Mouse (Mus musculus) liver (tissue): ENCODE measurements around the gene Alg12.
"Not testable (repeated sequence)": the region's sequence is repeated elsewhere in the genome, so short reads cannot be mapped to it uniquely, and the experiment has no call there.

Experiments used
- DNase-seq: peaks from one replicate; pipeline ENCODE4 v3.0.0-alpha.2; 2020; ENCODE audit warnings: mixed read lengths

The Alg12 gene

GRCm38 (mm10) chr15:88830696-88831095 lies 11.6 kb upstream of the Alg12 start:
- no peak for DNase-seq

DNA sequence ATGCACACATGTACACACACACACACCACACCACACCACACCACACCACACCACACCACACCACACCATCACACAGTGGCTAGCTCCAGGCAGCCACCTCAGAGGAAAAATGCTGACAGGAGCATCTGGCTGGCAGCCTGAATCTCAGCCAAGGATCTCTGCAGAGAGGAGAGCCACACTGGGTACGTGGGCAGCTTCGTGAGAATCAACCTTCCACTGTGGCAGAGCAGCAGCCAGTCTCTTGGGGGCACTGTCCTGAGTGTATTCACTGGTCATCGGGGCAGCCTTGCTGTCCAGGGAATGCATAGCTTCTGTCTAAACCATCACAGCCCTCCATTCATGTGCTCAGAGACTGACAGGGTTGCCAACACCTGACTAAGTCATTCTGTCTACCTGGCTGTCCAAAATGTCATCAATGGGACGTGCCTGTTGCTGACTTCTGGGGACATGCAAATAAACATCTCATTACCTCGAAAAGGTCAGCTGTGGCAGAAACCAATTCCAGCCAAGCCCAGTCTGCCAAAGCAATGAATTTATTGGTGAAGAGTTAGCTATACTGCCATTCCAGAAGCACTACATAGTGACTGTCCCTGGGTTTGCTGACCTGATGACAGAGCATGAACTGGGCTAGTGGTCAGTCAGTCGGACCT lies 10.8 kb upstream of the Alg12 start:
- no peak for DNase-seq

GRCm38 (mm10) chr15:88828800-88829705 lies 9.9 kb upstream of the Alg12 start:
- peak; percentile 85 for DNase-seq

DNA sequence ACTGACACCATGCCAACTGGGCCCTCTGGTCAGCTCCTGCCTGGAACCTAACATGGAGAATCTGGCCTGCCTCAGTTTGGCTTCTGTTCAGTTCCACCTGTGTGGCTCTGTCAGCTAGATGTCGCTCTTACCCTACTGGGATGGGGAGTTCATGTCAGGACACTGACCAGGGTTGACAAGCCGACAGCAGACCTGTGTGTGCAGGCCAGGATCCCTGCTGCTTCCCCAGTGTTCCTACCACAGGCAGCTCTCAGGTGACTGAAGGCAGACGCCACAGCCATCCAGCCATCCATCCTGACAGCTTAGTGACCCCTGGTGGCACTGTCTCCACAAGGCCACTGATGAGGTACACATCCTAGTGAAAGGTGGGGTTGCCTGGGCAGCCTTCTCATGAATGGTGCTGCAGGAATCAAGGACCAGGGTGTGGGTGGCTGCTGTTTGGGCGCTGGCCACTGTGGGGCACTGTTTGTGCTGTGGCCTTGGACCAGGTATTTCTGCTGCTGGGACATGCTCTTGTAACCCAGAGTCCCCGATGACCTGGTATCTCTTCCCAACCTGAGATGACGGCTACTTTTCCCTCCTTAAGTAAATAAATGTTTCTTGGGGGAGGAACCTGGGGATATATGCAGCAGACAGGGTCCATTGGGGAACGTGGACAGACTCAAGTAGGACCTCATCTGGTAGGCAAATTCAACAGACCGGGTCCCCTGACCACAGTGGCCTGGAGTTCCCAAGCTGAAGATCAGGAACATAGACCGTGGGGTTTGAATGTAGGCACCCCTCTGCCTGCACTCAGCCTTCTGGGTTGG lies 9.1 kb upstream of the Alg12 start:
- peak; percentile 65 for DNase-seq

GRCm38 (mm10) chr15:88827466-88827865 lies 8.3 kb upstream of the Alg12 start:
- DNase-seq, result no peak

DNA sequence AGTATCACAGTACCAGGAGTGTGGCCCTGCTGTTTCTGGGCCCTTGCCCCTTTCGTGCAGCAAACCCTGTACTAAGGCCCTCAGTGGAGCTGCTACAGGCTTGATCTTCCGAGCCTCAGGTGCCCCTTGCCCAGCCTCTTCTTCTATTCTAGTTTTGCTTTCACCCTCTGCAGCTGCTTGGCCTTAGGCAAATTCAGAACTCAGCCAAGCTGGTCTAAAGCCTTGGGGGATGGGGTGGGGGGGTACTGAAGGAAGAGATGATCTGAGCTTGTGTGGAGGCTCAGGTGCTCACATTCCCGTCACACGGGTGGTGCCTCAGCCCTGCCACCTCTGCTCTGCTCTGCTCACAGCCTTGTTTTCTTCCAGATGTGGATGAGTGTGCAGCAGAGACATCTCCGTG lies 4.3 kb upstream of the Alg12 start:
- DNase-seq, result no peak

- no peak for DNase-seq
These were observed 3.4 kb upstream of the Alg12 start for GRCm38 (mm10) chr15:88822513-88822912.

- DNase-seq, result no peak
These were observed 2.3 kb upstream of the Alg12 start for GRCm38 (mm10) chr15:88821403-88821802.

GRCm38 (mm10) chr15:88819906-88820303 lies 787 bp upstream of the Alg12 start:
- DNase-seq, result no peak

DNA sequence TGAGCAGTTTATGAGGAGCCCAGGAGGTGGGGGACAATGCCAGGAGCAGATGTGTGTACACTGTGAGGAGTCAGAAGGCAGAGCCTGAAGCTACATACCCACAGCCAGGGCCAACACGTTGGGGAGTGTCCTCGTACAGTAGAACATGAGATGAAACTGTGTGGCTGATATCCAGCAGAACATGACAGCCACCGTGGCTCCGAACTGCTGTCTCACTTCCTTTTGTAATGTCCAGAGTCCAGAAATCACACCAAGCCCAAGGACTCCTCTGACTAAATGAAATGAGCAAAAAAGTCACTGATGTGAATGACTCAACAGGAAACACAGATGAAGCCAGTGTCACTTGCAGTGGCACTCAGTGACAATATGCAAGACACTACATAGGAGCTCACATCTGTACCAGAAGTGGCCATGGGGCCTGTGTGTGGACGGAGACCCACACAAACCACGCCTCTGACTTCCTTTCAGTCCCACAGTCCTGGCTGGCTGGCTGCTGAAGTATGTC lies 3.9 kb downstream of the Alg12 start:
- no peak for DNase-seq

- DNase-seq, result no peak
These were observed 4.6 kb downstream of the Alg12 start for GRCm38 (mm10) chr15:88814411-88815047.

- DNase-seq, result not testable (repeated sequence)
These were observed 5.2 kb downstream of the Alg12 start for GRCm38 (mm10) chr15:88813873-88814272.

GRCm38 (mm10) chr15:88813262-88813661 lies 5.9 kb downstream of the Alg12 start:
- no peak for DNase-seq

- no peak for DNase-seq
These were observed 8.7 kb downstream of the Alg12 start for GRCm38 (mm10) chr15:88810369-88810768.

DNA sequence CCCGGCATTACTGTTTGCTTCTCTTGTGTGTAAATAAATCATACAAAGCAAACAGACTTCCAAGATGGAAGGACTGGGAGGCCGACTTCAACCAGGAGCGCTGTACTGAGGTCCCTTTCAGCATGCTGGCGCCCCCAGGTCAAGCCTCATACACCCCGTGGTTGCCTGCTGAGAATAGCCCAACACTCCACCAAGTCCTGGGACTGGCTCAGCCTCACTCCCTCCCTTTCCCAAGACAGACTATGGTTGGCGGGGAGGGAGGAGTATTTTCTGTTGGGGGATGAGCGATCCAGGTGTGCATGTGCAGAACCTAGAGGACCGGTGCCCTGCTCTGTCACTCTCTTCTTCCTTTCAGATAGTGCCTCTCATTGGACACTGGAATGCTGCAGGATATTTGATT lies 11.0 kb downstream of the Alg12 start:
- no peak for DNase-seq

DNA sequence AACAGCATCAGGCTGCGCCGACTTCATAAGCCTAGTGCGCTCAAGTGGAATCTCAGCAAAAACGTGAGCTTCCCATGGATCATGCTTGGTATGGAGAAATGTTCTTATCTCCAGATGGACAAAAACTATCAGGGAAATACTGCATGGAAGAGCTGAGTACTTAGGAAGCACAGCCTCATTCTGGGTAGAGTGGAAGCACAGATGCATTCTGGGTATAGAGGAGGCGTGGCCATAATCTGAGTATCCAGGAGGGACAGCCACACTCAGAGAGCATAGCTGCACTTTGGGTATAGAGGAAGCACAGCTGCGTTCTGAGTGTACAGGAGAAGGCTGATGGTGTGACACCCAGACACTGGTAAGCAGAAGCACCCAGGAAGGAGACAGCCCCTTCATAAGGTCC lies 16.8 kb downstream of the Alg12 start:
- DNase-seq, result no peak

- DNase-seq, result no peak
These were observed 17.2 kb downstream of the Alg12 start for GRCm38 (mm10) chr15:88801903-88802302.

DNA sequence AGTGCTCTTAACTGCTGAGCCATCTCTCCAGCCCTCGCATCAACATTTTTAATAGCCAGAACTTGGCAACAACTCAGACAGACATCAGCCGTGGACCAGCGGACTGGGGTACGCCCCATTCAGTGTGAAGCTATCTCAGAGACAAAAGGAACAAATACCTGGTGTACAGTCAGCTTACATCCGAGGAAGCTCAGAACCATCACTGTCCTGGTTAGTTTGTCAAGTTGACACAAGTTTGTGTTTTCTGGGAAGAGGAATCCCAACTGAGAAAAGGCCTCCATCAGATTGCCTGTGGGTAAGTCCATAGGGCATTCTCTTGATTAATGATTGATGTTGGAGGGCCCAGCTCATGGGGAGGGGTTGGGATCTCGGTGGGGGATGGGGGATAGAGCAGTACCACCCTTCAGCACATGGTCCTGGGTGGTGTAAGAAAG lies 18.2 kb downstream of the Alg12 start:
- peak; percentile 36 for DNase-seq

- DNase-seq, result no peak
These were observed 19.2 kb downstream of the Alg12 start for GRCm38 (mm10) chr15:88799950-88800371.

DNA sequence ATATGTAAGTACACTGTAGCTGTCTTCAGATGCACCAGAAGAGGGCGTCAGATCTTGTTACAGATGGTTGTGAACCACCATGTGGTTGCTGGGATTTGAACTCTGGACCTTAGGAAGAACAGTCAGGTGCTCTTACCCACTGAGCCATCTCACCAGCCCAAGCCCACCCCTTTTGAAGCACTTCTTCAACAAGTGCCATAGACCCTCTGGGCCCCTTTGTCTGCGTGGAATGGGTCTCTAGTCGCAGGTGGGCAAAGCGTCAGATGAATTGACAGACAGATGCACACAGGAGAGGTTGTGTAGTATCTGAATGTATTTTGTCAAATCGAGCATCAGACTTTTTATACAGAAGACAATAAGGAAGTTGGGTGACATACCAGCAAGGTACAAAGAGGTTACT lies 24.4 kb downstream of the Alg12 start:
- not testable (repeated sequence) for DNase-seq

DNA sequence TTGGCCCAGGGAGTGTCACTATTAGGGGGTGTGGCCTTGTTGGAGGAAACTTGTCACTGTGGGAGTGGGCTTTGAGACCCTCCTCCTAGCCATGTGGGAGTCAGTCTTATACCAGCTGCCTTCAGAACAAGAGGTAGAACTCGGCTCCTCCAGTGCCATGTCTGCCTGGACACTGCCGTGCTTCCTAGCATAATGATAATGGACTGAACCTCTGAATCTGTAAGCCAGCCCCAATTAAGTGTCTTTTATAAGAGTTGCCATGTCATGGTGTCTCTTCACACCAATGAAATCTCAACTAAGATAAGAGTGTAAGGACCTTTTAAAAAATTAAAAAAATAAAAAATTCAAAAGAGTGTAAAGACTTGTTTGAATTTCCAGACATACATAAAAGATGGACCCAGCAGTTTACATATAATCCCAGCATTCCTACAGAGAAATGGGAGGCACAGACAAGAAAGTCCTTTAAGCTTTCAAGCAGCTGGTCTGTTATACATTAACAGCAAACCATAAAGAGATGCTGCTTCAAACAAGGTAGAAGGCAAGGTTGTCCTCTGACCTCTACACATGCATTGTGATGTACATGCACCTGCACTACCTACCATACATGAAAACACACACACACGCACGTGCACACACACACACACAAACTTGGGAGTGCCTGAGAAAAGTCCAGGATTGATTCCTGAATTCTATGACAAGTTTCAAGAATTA lies 26.8 kb downstream of the Alg12 start:
- no peak for DNase-seq

GRCm38 (mm10) chr15:88774630-88775029 lies 44.5 kb downstream of the Alg12 start:
- not testable (repeated sequence) for DNase-seq
